Mouse (Mus musculus) right cerebral cortex, postnatal 10 days (tissue): ENCODE results near the gene Esp22.
"Not testable (repeated sequence)": the region's sequence is repeated elsewhere in the genome, so short reads cannot be mapped to it uniquely, and the experiment has no call there.

Source experiments
- DNase-seq, 2 experiments: peaks; one replicate each; pipeline ENCODE4 v3.0.0; 2021; ENCODE audit warnings: low spot score in 2 of 2

Esp22 gene

DNA sequence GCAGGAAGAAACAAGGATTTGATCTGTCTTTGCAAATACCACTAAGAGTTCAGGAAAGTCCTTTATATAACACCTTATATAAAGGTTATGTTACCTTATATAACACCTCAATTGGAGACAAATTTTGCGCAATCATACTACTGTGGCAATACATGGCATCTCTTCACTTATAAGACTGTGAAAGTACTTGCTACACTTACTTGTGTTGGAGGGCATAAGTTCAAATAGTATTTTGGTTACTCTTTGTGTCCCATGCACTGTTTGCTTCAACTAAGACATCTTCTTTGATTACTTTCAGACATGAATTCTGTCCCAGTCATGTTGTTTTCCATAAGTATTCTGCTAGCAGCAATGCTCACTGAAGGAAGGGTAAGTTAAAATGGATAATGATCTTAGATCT, at the start of gene Esp22:
Esp22 (plus strand) TSS at position 301 of the 400 bp plus-strand sequence.
- DNase-seq = no peak

DNA sequence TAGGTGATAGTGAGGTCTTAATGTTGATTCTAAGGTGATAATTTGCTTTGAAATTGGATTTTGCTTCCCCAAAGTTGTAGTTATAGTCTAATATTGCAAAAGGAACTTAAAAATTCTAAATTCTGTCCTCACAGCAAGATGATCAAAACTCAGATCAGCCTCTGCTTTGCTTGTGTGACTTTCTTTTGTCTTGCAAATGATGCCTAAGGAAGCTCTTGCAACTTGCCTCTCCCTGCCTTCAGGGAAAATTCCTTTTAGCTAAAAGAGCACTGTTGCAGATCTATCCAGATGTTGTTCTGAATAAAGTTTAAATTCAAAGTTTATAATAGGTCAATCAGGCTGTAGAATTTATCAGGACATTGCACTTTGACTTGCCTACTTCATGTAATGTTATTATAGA, 31.5 kb upstream of the Esp22 start:
- DNase-seq = no peak

DNA sequence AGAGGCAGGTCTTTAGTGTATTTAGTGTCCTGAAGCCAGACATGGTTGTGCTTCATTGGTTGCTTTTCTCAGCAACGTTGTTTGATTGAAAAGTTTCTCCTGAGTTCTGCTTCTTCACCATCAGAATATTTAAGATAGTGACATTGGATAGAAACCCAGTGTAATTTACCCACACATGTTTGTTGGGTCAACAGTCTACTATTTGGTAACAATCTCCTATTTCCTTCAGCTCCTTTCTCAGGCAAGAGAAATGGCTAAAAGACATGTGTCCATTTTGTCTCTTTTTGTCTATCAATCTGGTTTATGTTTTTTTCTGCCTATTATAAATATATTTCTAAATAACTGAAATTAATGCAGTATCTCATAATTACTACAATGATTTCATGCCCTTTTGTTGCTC, 18.2 kb upstream of the Esp22 start, which contains the start of gene Esp23:
Esp23 (minus strand) TSS at position 101 of the 400 bp plus-strand sequence.
- no peak for DNase-seq

DNA sequence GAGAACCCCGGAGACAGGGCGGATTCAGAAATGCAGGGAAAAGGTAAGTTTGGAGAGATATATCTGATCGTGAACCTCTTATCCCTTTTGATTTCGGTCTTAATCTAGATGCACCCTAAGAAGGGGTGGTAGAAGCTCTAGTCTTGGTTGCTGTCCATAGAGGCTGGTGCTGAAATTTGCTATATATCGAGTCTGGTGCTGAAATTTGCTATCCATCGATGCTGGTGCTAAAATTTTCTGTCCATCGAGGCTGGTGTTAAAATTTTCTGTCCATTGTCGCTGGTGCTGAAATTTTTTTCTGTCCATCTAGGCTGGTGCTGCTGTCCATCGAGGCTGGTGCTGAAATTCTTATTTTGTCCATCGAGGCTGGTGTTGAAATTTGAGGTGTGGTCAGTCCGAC, 12.0 kb downstream of the Esp22 start:
- not testable (repeated sequence) for DNase-seq

DNA sequence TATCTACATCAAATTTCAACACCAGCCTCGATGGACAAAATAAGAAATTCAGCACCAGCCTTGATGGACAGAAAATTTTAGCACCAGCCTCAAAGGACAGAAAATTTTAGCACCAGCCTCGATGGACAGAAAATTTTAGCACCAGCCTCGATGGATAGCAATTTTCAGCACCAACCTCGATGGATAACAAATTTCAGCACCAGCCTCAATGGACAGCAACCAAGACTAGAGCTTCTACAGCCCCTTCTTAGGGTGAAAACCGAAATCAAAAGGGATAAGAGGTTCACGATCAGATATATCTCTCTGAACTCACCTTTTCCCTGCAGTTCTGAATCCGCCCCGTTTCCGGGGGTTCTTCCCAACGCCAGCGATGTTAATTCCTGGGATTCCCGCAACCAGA, 34.0 kb downstream of the Esp22 start:
- not testable (repeated sequence) for DNase-seq
